Comparison of ENCODE assay signal across 8 mouse cellular contexts in genomic region chr2:157134479-157134931, GRCm38 (mm10). TPM values are rescaled to one million over a fixed set of nuclear protein-coding genes. Genes with fewer than 3 reads are reported as not detected.
DNase-seq lines count a peak whose midpoint lies in the region; ATAC-seq and TF ChIP-seq lines count a peak whose summit lies in the region.

No protein-coding gene starts in this region.

- no peaks in the 10 kb centered on the region for H3K27me3 ChIP-seq in midbrain, embryonic 16.5 days (ENCODE audit: control insufficient read depth, insufficient read depth, low read depth, low read length)

- peak; percentile 86 for ATAC-seq in midbrain, embryonic 16.5 days

- WGBS in bone marrow, adult 2 months = under 1% methylated on average over 25 of the region's 25 CpGs
- WGBS in midbrain, embryonic 16.5 days = under 1% methylated on average over 25 of the region's 25 CpGs

- peak overlapping the region; percentile 86 for H3K27ac ChIP-seq in left cerebral cortex, adult 2 months
- peak overlapping the region; percentile 92 for H3K27ac ChIP-seq in bone marrow, adult 2 months (ENCODE audit: control insufficient read depth, insufficient read depth, low read depth, low read length, poor library complexity)
- 0 out of 2 replicates have a peak overlapping the region, but pooled peaks have one; percentile 49 for H3K27ac ChIP-seq in midbrain, embryonic 16.5 days (ENCODE audit: low read length)

- peak in 1 of 2 experiments; percentile 9 for DNase-seq in left cerebral cortex, adult 2 months (ENCODE audit: extremely low spot score in 1 of 2, low spot score in 2 of 2)
- no peak for DNase-seq in left cerebral cortex, postnatal 36 days (ENCODE audit: low spot score in 2 of 2)
- peak; percentile 34 for DNase-seq in gastrocnemius, postnatal 25 days
- DNase-seq in kidney, postnatal 36 days = peak; percentile 18 to 47
- DNase-seq in right cerebral cortex, postnatal 25 days = no peak
- DNase-seq in cerebellum, adult 9-10 months = no peak

- H3K9ac ChIP-seq in midbrain, embryonic 16.5 days (ENCODE audit: low read depth, low read length) = peak overlapping the region; percentile 74

- no peaks in the 10 kb centered on the region for H3K36me3 ChIP-seq in midbrain, embryonic 16.5 days (ENCODE audit: control insufficient read depth, insufficient read depth, low read length)

- peak overlapping the region; percentile 84 for H3K4me3 ChIP-seq in left cerebral cortex, adult 2 months
- H3K4me3 ChIP-seq in bone marrow, adult 2 months (replicated peaks; ENCODE audit: control insufficient read depth, low read depth, low read length) = peak overlapping the region; percentile 94
- peak overlapping the region; percentile 72 for H3K4me3 ChIP-seq in midbrain, embryonic 16.5 days (ENCODE audit: low read depth, low read length)

- peak overlapping the region; percentile 98 for H3K4me2 ChIP-seq in midbrain, embryonic 16.5 days (ENCODE audit: low read length)

- intact Hi-C loops in left cerebral cortex, adult 2 months (cut with DNase I) = no loop called here
- intact Hi-C loops in left cerebral cortex, postnatal 36 days (cut with DNase I) = no loop called here

- no peak for TF ChIP-seq POLR2A in bone marrow, adult 2 months (IDR thresholded peaks at IDR 0.05; ENCODE audit: borderline replicate concordance, control insufficient read depth, low read depth, low read length)

- no peaks in the 10 kb centered on the region for H3K9me3 ChIP-seq in midbrain, embryonic 16.5 days (replicated peaks; ENCODE audit: control insufficient read depth, low read length, poor library complexity, severe bottlenecking)

- peaks cover 10% of the 10 kb centered on the region for H3K4me1 ChIP-seq in bone marrow, adult 2 months (ENCODE audit: control insufficient read depth, insufficient read depth, low read length)
- peaks cover 6% of the 10 kb centered on the region for H3K4me1 ChIP-seq in midbrain, embryonic 16.5 days (ENCODE audit: control insufficient read depth, insufficient read depth, low read length)

- TF ChIP-seq CTCF in left cerebral cortex, adult 2 months (IDR thresholded peaks at IDR 0.05) = no peak
- no peak for TF ChIP-seq CTCF in bone marrow, adult 2 months (IDR thresholded peaks at IDR 0.05; ENCODE audit: control insufficient read depth, insufficient read depth, low read length)

RNA-seq across cellular contexts. Expression of gene Samhd1, which starts 0.6 kb away (rescaled TPM):
- total RNA-seq in left cerebral cortex, adult 2 months (2021) = 10 to 100 TPM; 12.7 to 12.9 TPM
- total RNA-seq in left cerebral cortex, postnatal 36 days (2021) = 10 to 100 TPM; 10.3 to 12.7 TPM
- 48.9 and 113 TPM in 2 replicates for polyA plus RNA-seq in bone marrow, adult 2 months (2011; ENCODE audit: insufficient read depth, insufficient read length, low replicate concordance, missing spikeins)
- 10 to 100 TPM; 12.0 to 14.5 TPM for total RNA-seq in gastrocnemius, postnatal 25 days (2021)
- polyA plus RNA-seq in midbrain, embryonic 16.5 days (2015; fragmentation: Nextera tagmentation; extraction: Ambion mirVana) = 9.1 and 9.6 TPM in 2 replicates

RNA-seq across cellular contexts. Expression of gene Tldc2, which starts 47.6 kb away (rescaled TPM):
- not detected for total RNA-seq in left cerebral cortex, adult 2 months (2021)
- total RNA-seq in left cerebral cortex, postnatal 36 days (2021) = not detected
- polyA plus RNA-seq in bone marrow, adult 2 months (2011; ENCODE audit: insufficient read depth, insufficient read length, low replicate concordance, missing spikeins) = not detected in 2 replicates
- total RNA-seq in gastrocnemius, postnatal 25 days (2021) = not detected
- not detected in 2 replicates for polyA plus RNA-seq in midbrain, embryonic 16.5 days (2015; fragmentation: Nextera tagmentation; extraction: Ambion mirVana)

RNA-seq across cellular contexts. Expression of gene Soga1, which starts 55.5 kb away (rescaled TPM):
- 10 to 100 TPM; 20.2 to 25.1 TPM for total RNA-seq in left cerebral cortex, adult 2 months (2021)
- 10 to 100 TPM; 20.0 to 26.0 TPM for total RNA-seq in left cerebral cortex, postnatal 36 days (2021)
- 3.0 and 5.0 TPM in 2 replicates for polyA plus RNA-seq in bone marrow, adult 2 months (2011; ENCODE audit: insufficient read depth, insufficient read length, low replicate concordance, missing spikeins)
- 1 to 10 TPM; 4.5 to 5.0 TPM for total RNA-seq in gastrocnemius, postnatal 25 days (2021)
- 5.2 and 5.5 TPM in 2 replicates for polyA plus RNA-seq in midbrain, embryonic 16.5 days (2015; fragmentation: Nextera tagmentation; extraction: Ambion mirVana)

Comparison
In these comparisons a context has a peak if more than half of its experiments do, and no peak if none do; other contexts are left out.
1. DNase-seq: peak in gastrocnemius, postnatal 25 days (single experiment) and kidney, postnatal 36 days (2 of 2); none in left cerebral cortex, postnatal 36 days (0 of 2), right cerebral cortex, postnatal 25 days (single experiment) and cerebellum, adult 9-10 months (single experiment).
2. Peak in every context shown above with its lines, with median percentiles within 50 percentile points of each other: H3K27ac ChIP-seq and H3K4me3 ChIP-seq.